Mouse (Mus musculus): Measurements from ENCODE around the gene Mettl7a3. TPM values are rescaled to one million over a fixed set of nuclear protein-coding genes. Genes with fewer than 3 reads are reported as not detected.

Mettl7a3 gene
- not detected for polyA plus RNA-seq (2017; shearing (Covaris generic))

GRCm38 (mm10) chr15:100334629-100335028, at the start of gene Mettl7a3:
TSS of gene Mettl7a3 (plus strand) at chr15:100334929.

GRCm38 (mm10) chr15:100304019-100304991, 30.4 kb upstream of the Mettl7a3 start, which contains the start of gene Mettl7a1:
TSS of gene Mettl7a1 (plus strand) at chr15:100304140.

GRCm38 (mm10) chr15:100352711-100353250, 18.1 kb downstream of the Mettl7a3 start, which contains the start of the genes Methig1 and Mettl7a2:
TSS of gene Methig1 (plus strand) at chr15:100353149.
TSS of gene Mettl7a2 (plus strand) at chr15:100353200.

GRCm38 (mm10) chr15:100364242-100364641, 29.5 kb downstream of the Mettl7a3 start, which contains the start of gene Higd1c:
TSS of gene Higd1c (plus strand) at chr15:100364542.

Other genes with a start within 250 kb of the Mettl7a3 start
- gene Atf1, start 107.1 kb upstream of the Mettl7a3 start, polyA plus RNA-seq (2017; shearing (Covaris generic)) = 30.8 TPM
- gene Tmprss12, start 54.1 kb upstream of the Mettl7a3 start, polyA plus RNA-seq (2017; shearing (Covaris generic)) = not detected
- 10.3 TPM for gene Mettl7a1, start 30.8 kb upstream of the Mettl7a3 start, polyA plus RNA-seq (2017; shearing (Covaris generic))
- not detected for gene Methig1, start 18.2 kb downstream of the Mettl7a3 start, polyA plus RNA-seq (2017; shearing (Covaris generic))
- gene Mettl7a2, start 18.3 kb downstream of the Mettl7a3 start, polyA plus RNA-seq (2017; shearing (Covaris generic)) = not detected
- gene Higd1c, start 29.6 kb downstream of the Mettl7a3 start, polyA plus RNA-seq (2017; shearing (Covaris generic)) = not detected
- gene Gm5475, start 87.2 kb downstream of the Mettl7a3 start, polyA plus RNA-seq (2017; shearing (Covaris generic)) = not detected
- gene Slc11a2, start 90.1 kb downstream of the Mettl7a3 start, polyA plus RNA-seq (2017; shearing (Covaris generic)) = 37.1 TPM
- gene Letmd1, start 134.1 kb downstream of the Mettl7a3 start, polyA plus RNA-seq (2017; shearing (Covaris generic)) = 40.3 TPM
- 3.2 TPM for gene Csrnp2, start 160.6 kb downstream of the Mettl7a3 start, polyA plus RNA-seq (2017; shearing (Covaris generic))
- 8.3 TPM for gene Tfcp2, start 217.1 kb downstream of the Mettl7a3 start, polyA plus RNA-seq (2017; shearing (Covaris generic))